Mouse (Mus musculus) ovary, adult 2 months (tissue): Measurements from ENCODE around the gene Mnd1. TPM values are rescaled to one million over a fixed set of nuclear protein-coding genes. Genes with fewer than 3 reads are reported as not detected.

Source experiments
- polyA plus RNA-seq: library from polyadenylated mRNA; depleted of rRNA; stranded (reverse); fragments of >200 nt; gene quantifications from 2 replicates; pipeline ENCODE4 v1.2.3, GENCODE M21; 2012; rRNA removed

The Mnd1 gene
- 0.17 and 0.44 TPM in 2 replicates for polyA plus RNA-seq

GRCm38 (mm10) chr3:84155558-84156006, at the start of gene Mnd1:
Mnd1 (minus strand) TSS chr3:84155786.

GRCm38 (mm10) chr3:84173581-84174154, 18.1 kb upstream of the Mnd1 start, which contains the start of gene Gm6525:
Gm6525 (plus strand) TSS chr3:84174104.

GRCm38 (mm10) chr3:84039646-84040475, 115.7 kb downstream of the Mnd1 start, which contains the start of gene Tmem131l:
Tmem131l (minus strand) TSS chr3:84040175.

Other genes with a start within 250 kb of the Mnd1 start
- 34.4 and 40.6 TPM in 2 replicates for gene Tmem131l, start 115.6 kb downstream of the Mnd1 start, polyA plus RNA-seq
- not detected in 2 replicates for gene Gm6525, start 18.3 kb upstream of the Mnd1 start, polyA plus RNA-seq
- 35.2 and 42.3 TPM in 2 replicates for gene Trim2, start 151.1 kb upstream of the Mnd1 start, polyA plus RNA-seq